Mouse (Mus musculus) bone marrow macrophage, adult 2 months (primary cell): ENCODE measurements at regions not wholly inside any gene's neighbourhood (a gene's known extent, or its start where the extent isn't known, plus 50 kb on each side); places are given as distances from the start of the nearest gene placed in this dataset.

Experiments used
- CTCF ChIP-seq: IDR thresholded peaks from 2 replicates; pipeline ENCODE4 v1.5.1; 2012; ENCODE audit warnings: low read depth, mild to moderate bottlenecking, low read length, moderate library complexity
- POLR2A ChIP-seq: IDR thresholded peaks from 2 replicates; pipeline ENCODE4 v1.6.1; 2012; ENCODE audit warnings: mild to moderate bottlenecking, low read depth, low read length, borderline replicate concordance

DNA sequence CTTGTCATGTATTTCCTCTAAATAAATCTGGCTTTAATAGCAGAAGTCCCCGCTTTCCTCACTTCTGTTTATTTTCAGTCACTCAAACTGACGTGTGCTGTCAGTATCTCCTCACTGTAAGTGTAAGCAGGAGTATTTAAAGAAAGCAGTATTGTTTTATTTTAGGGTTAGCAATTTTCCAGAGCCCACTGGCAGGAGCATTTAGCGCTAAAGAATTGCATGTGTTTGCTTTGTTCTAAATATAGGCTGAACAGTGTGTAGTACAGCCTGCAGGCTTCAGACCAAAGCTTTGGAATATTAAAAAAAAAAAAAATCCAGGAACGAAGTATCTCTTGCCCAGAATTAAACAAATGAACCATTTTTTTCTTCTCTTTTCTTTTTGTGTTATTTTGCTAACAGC, 277.5 kb upstream of the Bmp2 start:
- TF ChIP-seq POLR2A (no peak), CTCF (no peak)
